Mouse (Mus musculus): ENCODE measurements around the gene Gm1043.

- TF ChIP-seq CTCF (IDR thresholded peaks at IDR 0.05; ENCODE audit: control insufficient read depth, insufficient read depth, insufficient read length) (no peak), USF1 (IDR thresholded peaks at IDR 0.05; ENCODE audit: low read depth) (no peak), MYOD1 (IDR thresholded peaks at IDR 0.05; ENCODE audit: control insufficient read depth, insufficient read length, low read depth) (no peak), MYOG (IDR thresholded peaks at IDR 0.05; ENCODE audit: control insufficient read depth, extremely low read depth, insufficient read length) (no peak), MAX (IDR thresholded peaks at IDR 0.05) (no peak), FOSL1 (IDR thresholded peaks at IDR 0.05; ENCODE audit: insufficient read depth, low read length, poor library complexity, severe bottlenecking) (no peak), CEBPB (IDR thresholded peaks at IDR 0.05; ENCODE audit: low read depth) (no peak)
Observed at GRCm38 (mm10) chr5:37248870-37249269, 163.7 kb downstream of the Gm1043 start.

Data from C2C12 (cell line).